Mouse (Mus musculus) CD4-positive, CD25-positive, alpha-beta regulatory T cell, adult 2 months (primary cell): ENCODE measurements around the gene Rhox7a.
A peak's percentile ranks its signal among the peaks of the same experiment; 100 is the strongest.
"Not testable (repeated sequence)": the region's sequence is repeated elsewhere in the genome, so short reads cannot be mapped to it uniquely, and the experiment has no call there.

ENCODE experiments used
- DNase-seq: peaks from one replicate; pipeline ENCODE4 v3.0.0-alpha.2; 2012; ENCODE audit warnings: low read depth, low spot score

The Rhox7a gene

DNA sequence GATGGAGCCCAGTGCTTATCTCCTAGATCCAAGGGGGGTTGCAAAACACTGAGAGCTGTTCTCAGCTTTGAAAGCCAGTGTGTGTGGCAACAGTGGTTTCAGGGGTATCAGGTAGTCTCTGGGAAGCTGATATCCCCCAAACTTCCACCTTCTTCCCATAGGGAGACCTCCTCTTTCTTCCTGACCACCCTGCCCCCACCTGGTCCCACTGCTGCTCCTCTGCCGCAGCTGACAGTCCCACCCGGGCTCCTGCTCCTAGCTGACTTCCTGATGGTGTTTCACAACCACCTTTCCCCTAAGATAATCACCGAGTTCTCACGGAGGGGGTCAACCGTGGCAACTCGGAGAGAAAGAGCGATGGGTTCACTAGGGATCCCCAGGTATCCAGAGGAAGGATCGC is at the start of gene Rhox7a:
TSS of gene Rhox7a (plus strand) at position 301 of the 400 bp plus-strand sequence.
- not testable (repeated sequence) for DNase-seq

DNA sequence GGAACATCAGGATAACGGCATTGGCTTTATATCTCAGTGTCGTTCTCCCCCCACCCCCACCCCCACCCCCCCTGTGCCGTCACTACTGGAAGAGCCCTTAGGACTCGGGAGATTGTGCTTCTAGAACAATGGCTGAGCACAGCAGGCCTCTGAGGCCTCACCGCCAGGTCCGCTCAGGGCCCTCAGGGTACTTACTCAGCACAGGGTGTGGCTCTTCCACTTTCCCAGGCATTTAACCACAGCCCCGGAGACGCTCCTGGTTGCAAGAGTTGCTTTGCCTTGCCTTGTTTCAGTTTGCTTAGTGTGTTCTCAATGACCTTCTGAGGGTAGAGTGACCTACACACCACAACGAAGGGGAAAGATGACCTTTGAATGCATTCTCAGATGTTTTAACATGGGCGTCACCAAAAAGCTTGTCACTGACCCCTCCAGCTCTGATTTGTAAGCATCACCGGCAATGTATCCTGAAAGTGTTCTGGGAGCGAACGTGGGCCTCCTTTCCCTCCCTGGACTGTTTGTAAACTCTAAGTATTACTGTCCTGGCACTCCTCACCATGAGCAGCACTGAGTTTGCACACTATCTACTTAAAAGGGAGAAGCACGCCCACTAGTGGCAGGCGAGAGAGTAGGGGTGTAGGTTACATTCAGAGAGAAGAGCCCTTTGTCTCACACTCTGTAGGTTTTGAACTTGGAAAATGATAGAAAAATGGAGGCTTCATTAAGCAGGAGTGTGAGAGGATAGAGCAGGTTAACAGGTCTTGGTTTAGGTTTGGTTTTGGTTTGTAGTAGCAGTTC is 24.0 kb upstream of the Rhox7a start:
- DNase-seq: no peak

DNA sequence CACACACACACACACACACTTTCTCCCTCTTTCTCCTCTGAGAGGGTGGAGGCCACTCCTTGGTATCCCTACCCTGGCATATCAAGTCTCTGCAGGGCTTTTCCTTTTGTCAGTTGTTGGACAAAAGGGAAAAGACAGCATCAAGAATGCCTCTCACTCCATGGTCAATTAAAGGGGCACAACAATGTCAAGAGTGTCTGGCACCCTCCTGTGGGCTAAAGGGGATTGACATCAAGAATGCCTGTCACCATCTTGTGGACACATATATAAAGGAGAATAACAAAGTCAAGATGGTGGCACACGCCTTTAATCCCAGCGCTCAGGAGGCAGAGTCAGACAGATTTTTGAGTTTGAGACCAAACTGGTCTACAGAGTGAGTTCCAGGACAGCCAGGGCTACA is 22.1 kb upstream of the Rhox7a start:
- no peak for DNase-seq

DNA sequence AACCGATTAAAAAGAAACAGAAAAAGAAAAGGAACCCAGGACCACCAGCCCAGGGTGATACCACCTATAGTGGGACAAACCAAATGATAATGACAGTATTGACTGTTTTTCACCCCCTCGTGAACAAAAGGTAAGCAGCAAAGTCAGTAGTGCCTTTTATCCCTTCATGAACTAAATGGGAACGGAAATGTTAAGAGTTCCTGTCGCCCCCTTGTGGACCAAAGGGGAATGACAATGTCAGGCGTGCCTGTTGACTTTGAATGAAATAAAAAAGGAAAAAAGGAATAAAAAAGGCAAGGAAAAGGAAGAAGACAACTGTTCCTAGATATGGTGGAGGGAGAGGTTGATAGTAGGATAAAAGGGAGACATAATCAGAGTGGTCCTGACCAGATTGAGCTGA is 20.3 kb upstream of the Rhox7a start:
- peak; percentile 0 for DNase-seq

DNA sequence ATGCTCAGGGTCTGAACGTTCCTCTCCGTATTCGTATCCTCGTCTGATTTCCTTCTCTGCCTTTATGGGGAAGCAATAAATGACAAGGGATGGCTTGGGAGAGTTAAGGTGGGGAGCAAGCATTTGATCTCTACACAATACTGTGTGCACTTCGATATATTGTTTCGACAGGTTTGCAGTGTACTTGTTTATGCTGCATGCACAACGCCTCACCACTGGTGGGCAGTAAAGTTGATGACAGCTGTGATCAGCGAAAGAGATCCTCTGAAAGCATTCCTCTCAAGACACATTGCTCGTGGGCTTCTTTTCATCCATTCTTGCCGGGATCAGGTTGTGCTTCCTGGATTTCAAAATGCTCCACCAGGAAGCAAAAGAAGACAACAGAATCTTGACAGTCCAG is 15.8 kb upstream of the Rhox7a start:
- no peak for DNase-seq

DNA sequence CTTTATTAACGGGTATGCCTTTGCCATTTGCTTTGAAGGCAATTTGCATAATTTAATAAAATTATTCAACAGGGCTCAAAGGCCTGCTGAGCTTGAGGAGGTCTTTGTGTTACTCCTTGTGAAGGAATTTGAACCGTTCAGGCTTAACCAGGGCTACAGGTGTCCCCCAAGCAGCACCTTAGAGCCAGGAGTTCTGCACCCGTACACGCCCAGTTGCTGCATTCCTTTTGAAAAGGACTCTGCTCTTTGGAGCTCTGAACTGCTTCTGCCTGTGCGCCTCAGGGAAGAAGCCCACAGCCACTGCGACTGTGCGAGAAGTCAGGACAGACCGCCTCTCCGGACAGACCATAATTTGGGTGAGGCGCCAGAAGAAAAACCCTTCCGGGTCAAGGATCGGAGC is 4.9 kb upstream of the Rhox7a start, which contains the start of gene Rhox6:
TSS of gene Rhox6 (plus strand) at position 301 of the 400 bp plus-strand sequence.
- not testable (repeated sequence) for DNase-seq

DNA sequence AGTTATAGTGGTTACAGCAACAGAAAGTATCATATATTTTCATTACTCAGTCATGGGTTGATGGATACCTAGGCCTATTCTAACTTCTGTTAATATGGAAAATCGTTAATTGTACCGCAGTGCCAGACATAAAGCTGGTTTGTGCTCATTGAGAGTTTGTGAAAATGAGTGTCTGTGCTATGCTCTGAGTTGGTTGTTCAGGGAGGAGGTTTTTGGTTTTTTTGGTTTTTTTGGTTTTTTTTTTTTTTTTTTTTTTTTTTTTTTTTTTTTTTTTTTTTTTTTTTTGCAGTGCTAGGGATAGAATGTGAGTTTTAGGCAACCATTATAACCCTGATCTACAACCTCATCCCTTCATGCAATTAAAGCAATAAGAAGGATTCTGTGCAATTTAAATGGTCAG is 40.2 kb downstream of the Rhox7a start:
- DNase-seq: no peak

DNA sequence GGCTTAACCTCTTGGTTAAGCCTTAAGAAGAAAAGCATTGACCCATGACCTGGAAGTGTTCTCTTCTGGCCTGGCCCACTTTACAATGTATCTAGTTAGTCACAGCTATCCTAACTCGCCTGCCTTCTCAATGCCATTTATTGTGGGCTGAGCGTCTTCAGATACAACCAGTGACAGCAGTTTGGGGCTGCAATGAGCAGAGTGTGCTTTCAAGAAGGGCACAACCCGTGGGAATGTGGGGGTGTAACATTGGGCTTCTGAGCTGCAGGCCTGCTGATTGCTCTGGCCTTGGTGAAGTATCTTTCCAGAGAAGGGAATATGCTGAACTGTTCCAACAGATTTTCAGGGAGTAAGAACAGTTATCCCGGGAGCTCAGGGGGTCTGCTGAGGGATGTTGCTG is 47.4 kb downstream of the Rhox7a start, which contains the start of gene Rhox8:
TSS of gene Rhox8 (minus strand) at position 101 of the 400 bp plus-strand sequence.
- DNase-seq: no peak
